Mouse (Mus musculus): ENCODE results near the gene Txndc2.

GRCm38 (mm10) chr17:65675985-65676384, 34.0 kb upstream of the Txndc2 start:
- TF ChIP-seq CTCF (IDR thresholded peaks at IDR 0.05; ENCODE audit: borderline replicate concordance, control insufficient read depth, extremely low read depth, insufficient read depth, low read length, poor library complexity) (no peak), POLR2A (IDR thresholded peaks at IDR 0.05; ENCODE audit: control insufficient read depth, extremely low read depth, insufficient read depth, low read length, poor library complexity) (no peak)

All from thymus, adult 2 months (tissue).